Mouse (Mus musculus): ENCODE data around the gene Smarcc1. TPM values are rescaled to one million over a fixed set of nuclear protein-coding genes. Genes with fewer than 3 reads are reported as not detected.

Gene Smarcc1
- total and polyA plus RNA-seq, 3 experiments, result 35.5 to 488 (median 79.0) TPM

DNA sequence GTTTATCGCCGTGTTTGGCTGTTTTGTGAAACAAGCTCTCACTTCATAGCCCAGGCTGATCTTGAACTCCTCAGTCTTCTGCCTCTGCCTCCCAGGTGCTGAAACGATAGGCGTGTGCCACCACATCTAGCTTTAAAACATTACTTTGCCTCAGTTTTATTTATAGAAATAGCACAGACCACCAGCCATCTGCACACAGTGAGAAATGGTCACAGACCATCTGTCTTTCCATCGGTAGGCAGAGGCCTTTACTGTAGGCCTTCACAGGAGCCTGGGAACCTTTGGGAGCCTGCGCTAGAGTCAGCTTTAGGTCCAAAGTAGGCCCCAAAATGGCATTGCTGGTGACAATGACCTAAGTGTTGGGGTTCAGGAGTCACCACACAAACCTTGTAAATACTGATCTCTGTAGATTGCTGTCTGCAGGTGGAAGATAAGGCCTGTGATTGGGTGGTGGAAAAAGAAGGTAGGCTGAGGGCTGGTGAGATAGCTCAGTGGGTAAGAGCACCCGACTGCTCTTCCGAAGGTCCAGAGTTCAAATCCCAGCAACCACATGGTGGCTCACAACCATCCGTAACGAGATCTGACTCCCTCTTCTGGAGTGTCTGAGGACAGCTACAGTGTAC, 166.7 kb downstream of the Smarcc1 start:
- Histone ChIP-seq H3K27me3 (ENCODE audit: control insufficient read depth in 1 of 2, insufficient read depth in 2 of 2, low read length in 2 of 2) (no peaks in the 10 kb centered on the region), H3K9me3 (replicated peaks; ENCODE audit: insufficient read depth, low read length) (no peaks in the 10 kb centered on the region), H3K4me3 (ENCODE audit: control insufficient read depth in 1 of 2, insufficient read depth in 1 of 2, low read depth in 2 of 2, low read length in 2 of 2) (no peak overlapping the region), H3K4me1 (ENCODE audit: control insufficient read depth in 1 of 2, insufficient read depth in 2 of 2, low read length in 2 of 2) (no peaks in the 10 kb centered on the region), H3K79me2 (ENCODE audit: control insufficient read depth, insufficient read depth, low read length, poor library complexity) (no peaks in the 10 kb centered on the region), H3K9ac (ENCODE audit: control insufficient read depth, low read depth, low read length, poor library complexity, severe bottlenecking) (no peak overlapping the region), H3K27ac (ENCODE audit: control insufficient read depth, low read depth, low read length) (no peak overlapping the region), H3K36me3 (ENCODE audit: control insufficient read depth in 1 of 2, insufficient read depth in 2 of 2, low read length in 2 of 2) (no peaks in the 10 kb centered on the region)
- no peak for TF ChIP-seq ELF1 (IDR thresholded peaks at IDR 0.05; ENCODE audit: low read depth, low read length)
- no peak for TF ChIP-seq MAX (IDR thresholded peaks at IDR 0.05; ENCODE audit: low read length)
- no peak for TF ChIP-seq JUND (IDR thresholded peaks at IDR 0.05; ENCODE audit: low read depth, low read length)
- no peak for TF ChIP-seq RCOR1 (IDR thresholded peaks at IDR 0.05; ENCODE audit: low read depth, low read length)
- no peak for TF ChIP-seq POLR2A (IDR thresholded peaks at IDR 0.05; ENCODE audit: control insufficient read depth in 1 of 2, insufficient read depth in 1 of 2, low read depth in 1 of 2, low read length in 2 of 2, poor library complexity in 1 of 2)
- peak; percentile 55; the same call in 1 of the 2 replicates for TF ChIP-seq TBP (IDR thresholded peaks at IDR 0.05; ENCODE audit: low read depth, low read length)
- TF ChIP-seq ZKSCAN1 (IDR thresholded peaks at IDR 0.05; ENCODE audit: low read depth, low read length), result no peak
- DNase-seq (ENCODE audit: low read depth, low spot score), result no peak

DNA sequence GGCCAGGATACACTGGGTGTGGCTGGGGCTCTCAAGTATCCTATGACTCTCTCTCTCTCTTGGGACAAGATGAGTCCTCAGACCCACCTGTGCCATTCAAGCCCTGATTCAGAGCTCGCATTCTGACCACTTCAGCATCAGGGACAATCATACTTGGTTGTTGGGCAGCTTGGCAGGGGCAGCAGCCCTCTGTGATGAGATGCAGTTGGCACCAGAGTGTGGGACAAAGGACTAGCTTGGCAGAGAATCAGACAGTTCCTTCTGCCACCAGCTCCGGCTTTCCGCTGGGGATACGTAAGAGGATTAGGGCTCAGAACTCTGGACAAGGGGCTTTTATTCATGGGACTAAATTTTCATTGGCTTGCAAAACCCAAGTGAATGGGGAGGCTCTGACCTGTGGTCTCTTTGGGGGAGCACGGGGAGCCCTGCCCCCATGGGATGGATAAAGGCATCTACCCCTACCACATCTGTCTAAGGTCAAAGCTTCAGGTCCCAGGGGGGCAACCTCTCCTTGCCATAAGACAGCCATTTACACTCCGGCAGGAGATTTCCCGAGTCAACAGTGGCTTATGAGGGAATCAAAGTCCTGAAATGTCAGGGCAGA, 169.9 kb downstream of the Smarcc1 start:
- Histone ChIP-seq H3K4me1 (ENCODE audit: control insufficient read depth in 1 of 2, insufficient read depth in 2 of 2, low read length in 2 of 2) (no peaks in the 10 kb centered on the region), H3K27me3 (ENCODE audit: control insufficient read depth in 1 of 2, insufficient read depth in 2 of 2, low read length in 2 of 2) (no peaks in the 10 kb centered on the region), H3K9me3 (replicated peaks; ENCODE audit: insufficient read depth, low read length) (no peaks in the 10 kb centered on the region), H3K79me2 (ENCODE audit: control insufficient read depth, insufficient read depth, low read length, poor library complexity) (no peaks in the 10 kb centered on the region), H3K27ac (ENCODE audit: control insufficient read depth, low read depth, low read length) (no peak overlapping the region), H3K36me3 (ENCODE audit: control insufficient read depth in 1 of 2, insufficient read depth in 2 of 2, low read length in 2 of 2) (no peaks in the 10 kb centered on the region), H3K4me3 (ENCODE audit: control insufficient read depth in 1 of 2, insufficient read depth in 1 of 2, low read depth in 2 of 2, low read length in 2 of 2) (no peak overlapping the region), H3K9ac (ENCODE audit: control insufficient read depth, low read depth, low read length, poor library complexity, severe bottlenecking) (no peak overlapping the region)
- DNase-seq (ENCODE audit: low read depth, low spot score), result no peak
- no peak for TF ChIP-seq MXI1 (IDR thresholded peaks at IDR 0.05; ENCODE audit: low read depth, low read length)
- TF ChIP-seq MAZ (IDR thresholded peaks at IDR 0.05; ENCODE audit: low read depth, low read length), result no peak
- TF ChIP-seq RAD21 (IDR thresholded peaks at IDR 0.05; ENCODE audit: low read depth, low read length), result no peak
- no peak for TF ChIP-seq USF2 (IDR thresholded peaks at IDR 0.05; ENCODE audit: borderline replicate concordance in 1 of 2, insufficient read depth in 1 of 2, low read depth in 1 of 2, low read length in 2 of 2)
- no peak for TF ChIP-seq ETS1 (IDR thresholded peaks at IDR 0.05; ENCODE audit: low read depth, low read length)
- no peak for TF ChIP-seq POLR2AphosphoS5 (IDR thresholded peaks at IDR 0.05; ENCODE audit: borderline replicate concordance, low read depth, low read length)
- no peak for TF ChIP-seq POLR2A (IDR thresholded peaks at IDR 0.05; ENCODE audit: control insufficient read depth in 1 of 2, insufficient read depth in 1 of 2, low read depth in 1 of 2, low read length in 2 of 2, poor library complexity in 1 of 2)
- TF ChIP-seq TCF12 (IDR thresholded peaks at IDR 0.05; ENCODE audit: low read depth, low read length), result no peak
- TF ChIP-seq GATA1 (IDR thresholded peaks at IDR 0.05; ENCODE audit: low read depth, low read length), result no peak
- TF ChIP-seq ZNF384 (IDR thresholded peaks at IDR 0.05; ENCODE audit: low read depth, low read length), result no peak
- TF ChIP-seq USF1 (IDR thresholded peaks at IDR 0.05; ENCODE audit: low read depth, low read length), result no peak
- TF ChIP-seq TAL1 (IDR thresholded peaks at IDR 0.05; ENCODE audit: low read length), result no peak
- no peak for TF ChIP-seq POLR2AphosphoS2 (IDR thresholded peaks at IDR 0.05; ENCODE audit: low read length)
- TF ChIP-seq CTCF (IDR thresholded peaks at IDR 0.05 in 2 of 3, conservative IDR thresholded peaks at IDR 0.05 in 1 of 3; ENCODE audit: control insufficient read depth in 1 of 3, insufficient read depth in 1 of 3, low read depth in 2 of 3, low read length in 3 of 3, poor library complexity in 1 of 3, severe bottlenecking in 1 of 3), result no peak

Other genes starting within 250 kb of the Smarcc1 start
- 50.6 and 67.4 TPM in 2 replicates for gene Cdc25a, start 242.1 kb upstream of the Smarcc1 start, total RNA-seq (2012; rRNA removed)
- gene Cdc25a, start 242.1 kb upstream of the Smarcc1 start, polyA plus RNA-seq (2012; ENCODE audit: insufficient read depth in 1 of 2, insufficient read length in 2 of 2, low read depth in 1 of 2, low replicate concordance in 2 of 2, missing spikeins in 1 of 2), result 10 to 100 TPM; 67.2 to 79.4 TPM
- 14.5 and 20.7 TPM in 2 replicates for gene Map4, start 186.2 kb upstream of the Smarcc1 start, total RNA-seq (2012; rRNA removed)
- 10 to 100 TPM in 1 of 2 experiments, not detected in 1; 47.8 TPM for gene Map4, start 186.2 kb upstream of the Smarcc1 start, polyA plus RNA-seq (2012; ENCODE audit: insufficient read depth in 1 of 2, insufficient read length in 2 of 2, low read depth in 1 of 2, low replicate concordance in 2 of 2, missing spikeins in 1 of 2)
- gene Dhx30, start 122 bp downstream of the Smarcc1 start, total RNA-seq (2012; rRNA removed), result 113 and 126 TPM in 2 replicates
- 100 to 1,000 TPM in 1 of 2 experiments, not detected in 1; 113 TPM for gene Dhx30, start 122 bp downstream of the Smarcc1 start, polyA plus RNA-seq (2012; ENCODE audit: insufficient read depth in 1 of 2, insufficient read length in 2 of 2, low read depth in 1 of 2, low replicate concordance in 2 of 2, missing spikeins in 1 of 2)
- gene Cspg5, start 126.1 kb downstream of the Smarcc1 start, total RNA-seq (2012; rRNA removed), result 0.49 and 0.65 TPM in 2 replicates
- gene Cspg5, start 126.1 kb downstream of the Smarcc1 start, polyA plus RNA-seq (2012; ENCODE audit: insufficient read depth in 1 of 2, insufficient read length in 2 of 2, low read depth in 1 of 2, low replicate concordance in 2 of 2, missing spikeins in 1 of 2), result 1 to 10 TPM in 1 of 2 experiments, not detected in 1; 1.0 TPM
- gene Elp6, start 187.5 kb downstream of the Smarcc1 start, total RNA-seq (2012; rRNA removed), result 32.6 and 34.6 TPM in 2 replicates
- 10 to 100 TPM in 1 of 2 experiments, not detected in 1; 29.6 TPM for gene Elp6, start 187.5 kb downstream of the Smarcc1 start, polyA plus RNA-seq (2012; ENCODE audit: insufficient read depth in 1 of 2, insufficient read length in 2 of 2, low read depth in 1 of 2, low replicate concordance in 2 of 2, missing spikeins in 1 of 2)
- 59.0 and 59.4 TPM in 2 replicates for gene Scap, start 215.6 kb downstream of the Smarcc1 start, total RNA-seq (2012; rRNA removed)
- gene Scap, start 215.6 kb downstream of the Smarcc1 start, polyA plus RNA-seq (2012; ENCODE audit: insufficient read depth in 1 of 2, insufficient read length in 2 of 2, low read depth in 1 of 2, low replicate concordance in 2 of 2, missing spikeins in 1 of 2), result 10 to 100 TPM in 1 of 2 experiments, not detected in 1; 88.8 TPM